In genomic region chr7:137297131-137297530, GRCm38 (mm10) we compare ENCODE assay signal across 18 mouse cellular contexts. TPM values are rescaled to one million over a fixed set of nuclear protein-coding genes. Genes with fewer than 3 reads are reported as not detected.
DNase-seq lines count a peak whose midpoint lies in the region; ATAC-seq lines count a peak whose summit lies in the region.
"Had no signal": no experiment of that assay in that cellular context is flagged by ENCODE, and none has a peak within 500 bp of the region (broad histone marks: within the 10 kb centered on the region; RNA-seq: fewer than 3 reads in every experiment).

No protein-coding gene starts in this region.

- no peaks in the 10 kb centered on the region for H3K27me3 ChIP-seq in midbrain, embryonic 14.5 days (ENCODE audit: control insufficient read depth, insufficient read depth, low read length)
- peaks cover 50% of the 10 kb centered on the region for H3K27me3 ChIP-seq in midbrain, embryonic 10.5 days (ENCODE audit: low read depth, poor library complexity, severe bottlenecking)
- 0 out of 2 replicates have a peak, but pooled peaks cover 4% of the 10 kb centered on the region for H3K27me3 ChIP-seq in midbrain, embryonic 15.5 days (replicated peaks)

- peak overlapping the region; percentile 32; the same call in 1 of the 2 replicates for H3K27ac ChIP-seq in midbrain, embryonic 14.5 days (replicated peaks; ENCODE audit: low read depth, low read length)
- no peak overlapping the region for H3K27ac ChIP-seq in midbrain, embryonic 10.5 days (replicated peaks)
- peak overlapping the region; percentile 49 for H3K27ac ChIP-seq in midbrain, embryonic 15.5 days
- H3K27ac ChIP-seq: forebrain, embryonic 13.5 days; stomach, embryonic 15.5 days had no signal

- peaks cover 66% of the 10 kb centered on the region for H3K4me1 ChIP-seq in midbrain, embryonic 14.5 days (ENCODE audit: control insufficient read depth, insufficient read depth, low read length)
- H3K4me1 ChIP-seq in midbrain, embryonic 10.5 days, result peaks cover 80% of the 10 kb centered on the region
- H3K4me1 ChIP-seq in midbrain, embryonic 15.5 days, result peaks cover 62% of the 10 kb centered on the region

- 58% methylated on average over 7 of the region's 7 CpGs for WGBS in midbrain, embryonic 14.5 days
- 62% methylated on average over 7 of the region's 7 CpGs for WGBS in midbrain, embryonic 10.5 days
- 52% methylated on average over 7 of the region's 7 CpGs for WGBS in midbrain, embryonic 15.5 days

- H3K36me3 ChIP-seq in midbrain, embryonic 14.5 days (ENCODE audit: control insufficient read depth, insufficient read depth, low read length), result peaks cover 7% of the 10 kb centered on the region; the same call in 1 of the 2 replicates
- H3K36me3 ChIP-seq in midbrain, embryonic 10.5 days, result peaks cover 5% of the 10 kb centered on the region; the same call in 1 of the 2 replicates
- no peaks in the 10 kb centered on the region for H3K36me3 ChIP-seq in midbrain, embryonic 15.5 days (replicated peaks)
- H3K36me3 ChIP-seq: G1E; limb, embryonic 15.5 days; stomach, embryonic 15.5 days had no signal

- no peak for ATAC-seq in midbrain, embryonic 14.5 days (ENCODE audit: low FRiP score, low TSS enrichment)
- ATAC-seq in midbrain, embryonic 15.5 days (replicated peaks), result no peak
- ATAC-seq: CD4-positive, CD25-positive, alpha-beta regulatory T cell, adult 4 months; forebrain, embryonic 13.5 days; inflammation-experienced regulatory T-cells, adult 6 months had no signal

- intact Hi-C loops in left cerebral cortex, postnatal 25 days (cut with DNase I), result no loop called here

- peak; percentile 31 for DNase-seq in embryo, embryonic 10.5 days (ENCODE audit: low spot score)
- DNase-seq in embryo, embryonic 9.5 days (ENCODE audit: extremely low spot score), result no peak
- DNase-seq in midbrain, embryonic 14.5 days, result no peak
- no peak for DNase-seq in midbrain, embryonic 10.5 days (ENCODE audit: low spot score)
- DNase-seq in left cerebral cortex, adult 11 months (ENCODE audit: low spot score), result no peak
- DNase-seq in Muller cell, postnatal 12 days (ENCODE audit: inconsistent ontology term), result no peak
- no peak for DNase-seq in left cerebral cortex, postnatal 25 days (ENCODE audit: low spot score in 2 of 2)
- DNase-seq: cerebellum, adult 9-10 months; lung, postnatal 10 days; thymus, adult 2 months had no signal

- H3K9ac ChIP-seq in midbrain, embryonic 14.5 days (replicated peaks; ENCODE audit: low read length), result peak overlapping the region; percentile 0; the same call in 1 of the 2 replicates
- no peak overlapping the region for H3K9ac ChIP-seq in midbrain, embryonic 15.5 days
- H3K9ac ChIP-seq: forebrain, embryonic 13.5 days; limb, embryonic 15.5 days; stomach, embryonic 15.5 days had no signal

- no peaks in the 10 kb centered on the region for H3K9me3 ChIP-seq in midbrain, embryonic 14.5 days (ENCODE audit: control insufficient read depth, low read length)
- H3K9me3 ChIP-seq in midbrain, embryonic 10.5 days (replicated peaks), result no peaks in the 10 kb centered on the region
- H3K9me3 ChIP-seq in midbrain, embryonic 15.5 days, result no peaks in the 10 kb centered on the region
- H3K9me3 ChIP-seq: forebrain, embryonic 13.5 days; limb, embryonic 15.5 days; stomach, embryonic 15.5 days had no signal

- H3K4me3 ChIP-seq in midbrain, embryonic 14.5 days (replicated peaks; ENCODE audit: low read depth, low read length), result no peak overlapping the region
- no peak overlapping the region for H3K4me3 ChIP-seq in midbrain, embryonic 10.5 days
- no peak overlapping the region for H3K4me3 ChIP-seq in midbrain, embryonic 15.5 days
- H3K4me3 ChIP-seq: forebrain, embryonic 13.5 days; limb, embryonic 15.5 days; stomach, embryonic 15.5 days had no signal

- peak overlapping the region; percentile 36 for H3K4me2 ChIP-seq in midbrain, embryonic 14.5 days (ENCODE audit: low read length)
- H3K4me2 ChIP-seq in midbrain, embryonic 15.5 days, result 0 out of 2 replicates have a peak overlapping the region, but pooled peaks have one; percentile 9
- H3K4me2 ChIP-seq: forebrain, embryonic 13.5 days; limb, embryonic 15.5 days; stomach, embryonic 15.5 days had no signal

RNA-seq across cellular contexts. Expression of gene Ebf3, which starts 17.1 kb away (rescaled TPM):
- 34.0 and 43.4 TPM in 2 replicates for polyA plus RNA-seq in midbrain, embryonic 14.5 days (2014; fragmentation: Nextera tagmentation; extraction: Ambion mirVana)
- 3.2 and 5.4 TPM in 2 replicates for polyA plus RNA-seq in midbrain, embryonic 10.5 days (2016; fragmentation: Nextera tagmentation; extraction: Ambion mirVana)
- polyA plus RNA-seq in midbrain, embryonic 15.5 days (2015; fragmentation: Nextera tagmentation; extraction: Ambion mirVana), result 14.6 and 14.9 TPM in 2 replicates
- under 1 TPM; 0.78 to 0.85 TPM for total RNA-seq in left cerebral cortex, postnatal 25 days (2021)
- polyA plus RNA-seq: CD4-positive, CD25-positive, alpha-beta regulatory T cell, adult 4 months; G1E; inflammation-experienced regulatory T-cells, adult 6 months; liver, embryonic 16.5 days had no signal
